Mouse (Mus musculus) C2C12 (cell line): ENCODE measurements at regions not wholly inside any gene's neighbourhood (a gene's known extent, or its start where the extent isn't known, plus 50 kb on each side); places are given as distances from the start of the nearest gene placed in this dataset.

Experiments
- CTCF ChIP-seq: IDR thresholded peaks from one replicate; pipeline ENCODE4 v1.5.1; 2011; ENCODE audit not compliant: control insufficient read depth, insufficient read depth, insufficient read length
- MYOD1 ChIP-seq: IDR thresholded peaks from one replicate; pipeline ENCODE4 v1.6.1; 2011; ENCODE audit warnings: low read depth; ENCODE audit not compliant: control insufficient read depth, insufficient read length
- MYOG ChIP-seq: IDR thresholded peaks from one replicate; pipeline ENCODE4 v1.6.1; 2011; ENCODE audit not compliant: control insufficient read depth, insufficient read length; ENCODE audit errors: extremely low read depth

- TF ChIP-seq CTCF: no peak
- no peak for TF ChIP-seq MYOD1
- no peak for TF ChIP-seq MYOG
These were observed 267.4 kb downstream of the Foxo1 start for GRCm38 (mm10) chr3:52535411-52536021.
